In genomic region chr2:93883066-93883465, GRCm38 (mm10) we compare ENCODE assay signal across 27 mouse cellular contexts. TPM values are rescaled to one million over a fixed set of nuclear protein-coding genes. Genes with fewer than 3 reads are reported as not detected.
A peak's percentile ranks its signal among the peaks of the same experiment; 100 is the strongest.
DNase-seq lines count a peak whose midpoint lies in the region; ATAC-seq and TF ChIP-seq lines count a peak whose summit lies in the region.
"Had no signal": no experiment of that assay in that cellular context is flagged by ENCODE, and none has a peak within 500 bp of the region (broad histone marks: within the 10 kb centered on the region; RNA-seq: fewer than 3 reads in every experiment).

No protein-coding gene starts in this region.

- no peaks in the 10 kb centered on the region for H3K36me3 ChIP-seq in heart, adult 2 months (ENCODE audit: control insufficient read depth, insufficient read depth, low read length)
- no peaks in the 10 kb centered on the region for H3K36me3 ChIP-seq in heart, embryonic 12.5 days
- H3K36me3 ChIP-seq in lung, postnatal 0 days (ENCODE audit: insufficient read depth, low read length) = no peaks in the 10 kb centered on the region
- H3K36me3 ChIP-seq: forebrain, embryonic 15.5 days; heart, embryonic 15.5 days; limb, embryonic 13.5 days; liver, embryonic 15.5 days; midbrain, embryonic 10.5 days had no signal

- H3K9me3 ChIP-seq in heart, embryonic 12.5 days (replicated peaks) = no peaks in the 10 kb centered on the region
- no peaks in the 10 kb centered on the region for H3K9me3 ChIP-seq in lung, postnatal 0 days (ENCODE audit: low read length)
- H3K9me3 ChIP-seq: forebrain, embryonic 15.5 days; heart, embryonic 15.5 days; limb, embryonic 13.5 days; liver, embryonic 15.5 days; midbrain, embryonic 10.5 days had no signal

- H3K27ac ChIP-seq in heart, adult 2 months = no peak overlapping the region
- H3K27ac ChIP-seq in heart, embryonic 12.5 days (ENCODE audit: poor library complexity, severe bottlenecking) = no peak overlapping the region
- no peak overlapping the region for H3K27ac ChIP-seq in lung, postnatal 0 days (ENCODE audit: low read length)
- H3K27ac ChIP-seq: forebrain, embryonic 15.5 days; heart, embryonic 15.5 days; limb, embryonic 13.5 days; liver, embryonic 15.5 days; midbrain, embryonic 10.5 days had no signal

- intact Hi-C loops in heart, adult 2 months (cut with DNase I) = no loop called here

- H3K9ac ChIP-seq in heart, adult 2 months (ENCODE audit: low read depth, low read length) = no peak overlapping the region
- no peak overlapping the region for H3K9ac ChIP-seq in heart, embryonic 12.5 days
- H3K9ac ChIP-seq in lung, postnatal 0 days (replicated peaks; ENCODE audit: low read depth) = no peak overlapping the region
- H3K9ac ChIP-seq: forebrain, embryonic 15.5 days; heart, embryonic 15.5 days; limb, embryonic 13.5 days; liver, embryonic 15.5 days had no signal

- H3K27me3 ChIP-seq in heart, adult 2 months (ENCODE audit: control insufficient read depth, insufficient read depth, low read length) = no peaks in the 10 kb centered on the region
- peaks cover 4% of the 10 kb centered on the region; the same call in 1 of the 2 replicates for H3K27me3 ChIP-seq in heart, embryonic 12.5 days (replicated peaks)
- no peaks in the 10 kb centered on the region for H3K27me3 ChIP-seq in lung, postnatal 0 days (replicated peaks; ENCODE audit: insufficient read depth, low read length)
- H3K27me3 ChIP-seq: forebrain, embryonic 15.5 days; heart, embryonic 15.5 days; limb, embryonic 13.5 days; liver, embryonic 15.5 days; Patski had no signal

- 61% methylated on average over 5 of the region's 5 CpGs for WGBS in heart, adult 2 months
- WGBS in heart, embryonic 12.5 days = 56% methylated on average over 5 of the region's 5 CpGs
- 60% methylated on average over 5 of the region's 5 CpGs for WGBS in lung, postnatal 0 days

- peaks cover 1% of the 10 kb centered on the region for H3K4me1 ChIP-seq in heart, adult 2 months (ENCODE audit: control insufficient read depth, insufficient read depth, low read length)
- H3K4me1 ChIP-seq in heart, embryonic 12.5 days (replicated peaks) = peaks cover 20% of the 10 kb centered on the region
- H3K4me1 ChIP-seq in lung, postnatal 0 days (ENCODE audit: insufficient read depth, low read depth, low read length) = peaks cover 8% of the 10 kb centered on the region; the same call in 1 of the 2 replicates
- H3K4me1 ChIP-seq: forebrain, embryonic 15.5 days; liver, embryonic 15.5 days; midbrain, embryonic 10.5 days had no signal

- no peak for TF ChIP-seq EP300 in heart, adult 2 months (IDR thresholded peaks at IDR 0.05; ENCODE audit: insufficient read depth, low read depth, low read length)
- no peak for TF ChIP-seq EP300 in lung, postnatal 0 days (IDR thresholded peaks at IDR 0.05)

- DNase-seq in heart, adult 2 months = no peak
- DNase-seq in lung, postnatal 0 days (ENCODE audit: low spot score) = no peak
- no peak for DNase-seq in lung, postnatal 10 days
- DNase-seq in c-Kit-positive CD71-positive TER-119-negative erythroid progenitor cells, embryonic 14.5 days (ENCODE audit: low read depth) = peak; percentile 2
- DNase-seq in urinary bladder, postnatal 10 days (ENCODE audit: low spot score) = no peak
- DNase-seq: cerebellum, postnatal 10 days; heart, adult 11 months; lung, postnatal 4 days; right cerebral cortex, adult 18-20 months; thymus, postnatal 4 days had no signal

- TF ChIP-seq POLR2A in heart, adult 2 months (IDR thresholded peaks at IDR 0.05; ENCODE audit: insufficient read depth, low read depth, low read length) = no peak

- peak; percentile 59 for TF ChIP-seq CTCF in heart, adult 2 months (IDR thresholded peaks at IDR 0.05)
- peak; percentile 29; the same call in 1 of the 2 replicates for TF ChIP-seq CTCF in lung, postnatal 0 days (IDR thresholded peaks at IDR 0.05)

- ATAC-seq in heart, embryonic 12.5 days (ENCODE audit: insufficient number of reproducible peaks, low FRiP score) = no peak
- no peak for ATAC-seq in lung, postnatal 0 days
- ATAC-seq in monocyte, adult 5-6 weeks (replicated peaks; ENCODE audit: insufficient number of reproducible peaks, low FRiP score, low TSS enrichment, poor library complexity, severe bottlenecking) = no peak
- ATAC-seq: forebrain, embryonic 15.5 days; inflammation-experienced regulatory T-cells, adult 6 months; Patski had no signal

- H3K79me2 ChIP-seq in heart, adult 2 months (replicated peaks; ENCODE audit: control insufficient read depth, insufficient read depth, low read length) = no peaks in the 10 kb centered on the region

- no peak overlapping the region for H3K4me3 ChIP-seq in heart, adult 2 months
- H3K4me3 ChIP-seq in heart, embryonic 12.5 days = no peak overlapping the region
- H3K4me3 ChIP-seq in lung, postnatal 0 days (ENCODE audit: low read depth, low read length) = no peak overlapping the region
- H3K4me3 ChIP-seq: erythroblast, embryonic 14.5 days; forebrain, embryonic 15.5 days; heart, embryonic 15.5 days; limb, embryonic 13.5 days; liver, embryonic 15.5 days; midbrain, embryonic 10.5 days; myocyte had no signal

- no peak overlapping the region for H3K4me2 ChIP-seq in heart, embryonic 12.5 days
- no peak overlapping the region for H3K4me2 ChIP-seq in lung, postnatal 0 days (replicated peaks; ENCODE audit: low read depth, low read length)
- H3K4me2 ChIP-seq: forebrain, embryonic 15.5 days; heart, embryonic 15.5 days; limb, embryonic 13.5 days; liver, embryonic 15.5 days had no signal

RNA-seq across cellular contexts. Expression of gene Accsl, which starts 14.1 kb away (rescaled TPM):
- total RNA-seq in heart, adult 2 months (2021) = not detected
- polyA plus RNA-seq in heart, adult 2 months (2012; rRNA removed) = 0.20 TPM in 1 of 2 replicates, not detected in the other
- not detected in 2 replicates for polyA plus RNA-seq in heart, embryonic 12.5 days (2016; fragmentation: Nextera tagmentation; extraction: Ambion mirVana)
- not detected in 2 replicates for polyA plus RNA-seq in lung, postnatal 0 days (2015; fragmentation: Nextera tagmentation; extraction: Ambion mirVana)
- not detected in 3 replicates for total RNA-seq in monocyte, adult 5-6 weeks (2017)
- total RNA-seq: hematopoietic stem cell, adult 5-6 weeks; layer of hippocampus, adult 18-20 months; neutrophil, adult 5-6 weeks had no signal
- polyA plus RNA-seq: embryonic facial prominence, embryonic 11.5 days; erythroblast, embryonic 14.5 days; heart, embryonic 15.5 days; inflammation-experienced regulatory T-cells, adult 6 months; kidney, embryonic 14.5 days; limb, embryonic 13.5 days; liver, embryonic 15.5 days; midbrain, embryonic 10.5 days; Patski; small intestine, adult 2 months had no signal

RNA-seq across cellular contexts. Expression of gene Accs, which starts 33.3 kb away (rescaled TPM):
- 1 to 10 TPM; 4.1 to 4.5 TPM for total RNA-seq in heart, adult 2 months (2021)
- polyA plus RNA-seq in heart, adult 2 months (2012; rRNA removed) = 10.5 and 10.7 TPM in 2 replicates
- 6.2 and 6.6 TPM in 2 replicates for polyA plus RNA-seq in heart, embryonic 12.5 days (2016; fragmentation: Nextera tagmentation; extraction: Ambion mirVana)
- 5.7 and 6.0 TPM in 2 replicates for polyA plus RNA-seq in lung, postnatal 0 days (2015; fragmentation: Nextera tagmentation; extraction: Ambion mirVana)
- total RNA-seq in monocyte, adult 5-6 weeks (2017) = 8.3 to 17.9 TPM (median 17.1 TPM) in 3 replicates
- polyA plus RNA-seq: erythroblast, embryonic 14.5 days had no signal
